Mouse (Mus musculus) granulocyte monocyte progenitor cell, adult 5-6 weeks (primary cell): ENCODE measurements around the gene Prkcd. TPM values are rescaled to one million over a fixed set of nuclear protein-coding genes. Genes with fewer than 3 reads are reported as not detected.
A peak's percentile ranks its signal among the peaks of the same experiment; 100 is the strongest.

Experiments
- ATAC-seq: replicated peaks from 2 replicates; pipeline ENCODE4 v1.8.0; 2016; ENCODE audit warnings: mild to moderate bottlenecking, moderate TSS enrichment, inconsistent platforms; ENCODE audit not compliant: poor library complexity, severe bottlenecking
- total RNA-seq, 2 experiments: library from RNA; stranded (forward) in 1 of 2; stranded (reverse) in 1 of 2; fragments of 200-712, 200-1000 nt in 1 of 2; fragments of >200 nt in 1 of 2; fragmentation: Nextera tagmentation in 1 of 2; gene quantifications; 2 replicates each; pipeline ENCODE4 v1.2.3; 2014 to 2017

The Prkcd gene
- total RNA-seq, 2 experiments from 2014 or later, result 113 to 158 TPM

- ATAC-seq, result no peak
These were observed 75.6 kb downstream of the Prkcd start for GRCm38 (mm10) chr14:30550232-30551070.

DNA sequence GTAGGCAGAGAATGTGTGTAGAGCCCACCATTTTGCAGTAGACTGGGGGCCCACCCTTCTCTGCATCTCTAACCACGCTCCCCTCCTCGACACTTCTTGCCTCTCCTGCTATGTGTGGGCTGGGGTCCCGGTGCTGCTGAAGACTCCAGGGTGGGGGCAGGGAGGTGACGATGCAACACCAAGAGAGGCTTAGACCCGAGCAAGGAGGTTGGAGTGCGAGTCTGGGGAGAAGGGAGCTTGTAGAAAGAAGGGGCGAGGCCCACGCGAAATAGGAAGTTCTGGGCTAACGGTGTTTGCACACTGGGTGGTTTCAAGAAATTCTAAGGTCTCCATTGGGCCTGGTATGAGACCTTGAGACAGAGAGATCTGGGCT lies 76.2 kb downstream of the Prkcd start:
- ATAC-seq, result peak; percentile 14; the same call in 1 of the 2 replicates

DNA sequence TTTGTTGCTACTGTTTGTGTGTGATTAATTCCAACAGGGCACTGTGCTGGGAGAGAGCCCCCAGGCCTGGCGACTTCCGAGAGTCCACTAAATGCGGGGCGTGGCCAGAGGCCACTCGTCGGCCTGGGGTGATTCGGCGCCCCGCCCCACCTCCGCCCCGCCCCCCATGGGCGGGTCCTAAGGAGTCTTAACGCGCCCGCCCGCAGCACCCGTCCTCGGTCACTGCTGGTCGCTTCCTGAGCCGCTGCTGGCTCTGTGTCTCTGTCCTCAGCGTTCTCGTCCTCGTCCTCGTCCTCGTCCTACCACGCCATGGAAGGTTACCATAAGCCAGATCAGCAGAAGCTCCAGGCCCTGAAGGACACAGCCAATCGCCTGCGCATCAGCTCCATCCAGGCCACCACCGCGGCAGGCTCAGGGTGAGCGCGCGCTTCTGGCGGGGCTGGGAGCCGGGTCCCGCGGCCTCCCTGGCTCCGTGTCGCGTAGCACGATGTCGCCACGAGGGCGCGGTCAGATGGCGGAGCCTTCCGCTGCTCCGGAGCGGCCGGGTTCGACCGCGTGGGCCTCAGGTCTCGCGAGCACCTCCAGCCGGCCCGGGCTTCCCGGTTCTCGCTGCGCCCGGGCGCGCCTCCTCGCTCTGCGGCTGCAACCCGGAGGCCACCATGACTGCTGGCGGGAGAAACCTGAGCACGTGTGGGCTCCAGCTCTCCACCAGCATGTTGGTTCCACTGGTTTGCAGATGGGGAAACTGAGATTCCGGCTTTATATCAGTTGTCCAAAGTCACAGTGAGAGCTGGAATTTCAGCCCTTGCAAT lies 76.8 kb downstream of the Prkcd start:
- ATAC-seq, result peak; percentile 60

- ATAC-seq, result 0 out of 2 replicates have a peak, but pooled peaks have one; percentile 1
These were observed 77.8 kb downstream of the Prkcd start, which contains the start of gene Tkt for GRCm38 (mm10) chr14:30548131-30548720. TSS of gene Tkt (plus strand) at chr14:30548359.

Other genes starting within 250 kb of the Prkcd start
- 27.1 and 38.2 TPM in 2 replicates for gene Dcp1a, start 146.7 kb downstream of the Prkcd start, total RNA-seq (2014; fragmentation: Nextera tagmentation)
- 19.2 and 35.0 TPM in 2 replicates for gene Dcp1a, start 146.7 kb downstream of the Prkcd start, total RNA-seq (2017)
- gene Cacna1d, start 134.8 kb downstream of the Prkcd start, total RNA-seq (2014; fragmentation: Nextera tagmentation), result not detected in 2 replicates
- 0.10 and 0.56 TPM in 2 replicates for gene Cacna1d, start 134.8 kb downstream of the Prkcd start, total RNA-seq (2017)
- 628 and 659 TPM in 2 replicates for gene Tkt, start 77.9 kb downstream of the Prkcd start, total RNA-seq (2014; fragmentation: Nextera tagmentation)
- 773 and 843 TPM in 2 replicates for gene Tkt, start 77.9 kb downstream of the Prkcd start, total RNA-seq (2017)
- gene Rft1, start 28.1 kb upstream of the Prkcd start, total RNA-seq (2014; fragmentation: Nextera tagmentation), result 16.7 and 20.4 TPM in 2 replicates
- gene Rft1, start 28.1 kb upstream of the Prkcd start, total RNA-seq (2017), result 16.9 and 21.4 TPM in 2 replicates
- gene Sfmbt1, start 88.6 kb upstream of the Prkcd start, total RNA-seq (2014; fragmentation: Nextera tagmentation), result 11.7 and 13.0 TPM in 2 replicates
- gene Sfmbt1, start 88.6 kb upstream of the Prkcd start, total RNA-seq (2017), result 8.1 and 13.5 TPM in 2 replicates
- 7.3 and 11.7 TPM in 2 replicates for gene Tmem110, start 199.4 kb upstream of the Prkcd start, total RNA-seq (2014; fragmentation: Nextera tagmentation)
- gene Tmem110, start 199.4 kb upstream of the Prkcd start, total RNA-seq (2017), result 6.3 and 9.1 TPM in 2 replicates